Mouse (Mus musculus) C2C12 (cell line): ENCODE results near the gene Larp6. TPM values are rescaled to one million over a fixed set of nuclear protein-coding genes. Genes with fewer than 3 reads are reported as not detected.
A peak's percentile ranks its signal among the peaks of the same experiment; 100 is the strongest.

ENCODE experiments used
- H3K27me3 ChIP-seq: one replicate; pipeline ENCODE4 v1.6.1; 2011; ENCODE audit not compliant: control insufficient read depth, insufficient read depth, insufficient read length
- H3K36me3 ChIP-seq: one replicate; pipeline ENCODE4 v1.6.1; 2011; ENCODE audit not compliant: control insufficient read depth, insufficient read depth
- H3K4me3 ChIP-seq: one replicate; pipeline ENCODE4 v1.5.1; 2011; ENCODE audit warnings: mild to moderate bottlenecking, control low read depth; ENCODE audit not compliant: poor library complexity, insufficient read depth, severe bottlenecking
- H3K79me2 ChIP-seq: one replicate; pipeline ENCODE4 v1.6.1; 2011; ENCODE audit not compliant: control insufficient read depth, insufficient read depth
- H3K79me3 ChIP-seq: one replicate; pipeline ENCODE4 v1.6.1; 2011; ENCODE audit warnings: low read depth, control low read depth
- H3ac ChIP-seq: one replicate; pipeline ENCODE3; 2011; ENCODE audit warnings: low read depth; ENCODE audit not compliant: control insufficient read depth, insufficient read length
- CEBPB ChIP-seq: IDR thresholded peaks from one replicate; pipeline ENCODE4 v1.6.1; 2011; ENCODE audit warnings: low read depth, mild to moderate bottlenecking, control low read depth, moderate library complexity
- CTCF ChIP-seq: IDR thresholded peaks from one replicate; pipeline ENCODE4 v1.5.1; 2011; ENCODE audit not compliant: control insufficient read depth, insufficient read depth, insufficient read length
- FOSL1 ChIP-seq: IDR thresholded peaks from one replicate; pipeline ENCODE4 v1.8.0; 2011; ENCODE audit warnings: mild to moderate bottlenecking, low read length; ENCODE audit not compliant: poor library complexity, insufficient read depth, severe bottlenecking
- MAX ChIP-seq: IDR thresholded peaks from one replicate; pipeline ENCODE4 v1.6.1; 2011; ENCODE audit warnings: mild to moderate bottlenecking, control low read depth
- MYOD1 ChIP-seq: IDR thresholded peaks from one replicate; pipeline ENCODE4 v1.6.1; 2011; ENCODE audit warnings: low read depth; ENCODE audit not compliant: control insufficient read depth, insufficient read length
- MYOG ChIP-seq: IDR thresholded peaks from one replicate; pipeline ENCODE4 v1.6.1; 2011; ENCODE audit not compliant: control insufficient read depth, insufficient read length; ENCODE audit errors: extremely low read depth
- USF1 ChIP-seq: IDR thresholded peaks from one replicate; pipeline ENCODE4 v1.6.1; 2011; ENCODE audit warnings: low read depth, mild to moderate bottlenecking, control low read depth, moderate library complexity
- polyA plus RNA-seq: library from polyadenylated mRNA; unstranded; fragments of >200 nt; fragmentation: generic; extraction: Trizol; gene quantifications from one replicate; pipeline ENCODE4 v1.2.1, GENCODE M21; 2012; ENCODE audit warnings: missing spikeins

Larp6 gene
- polyA plus RNA-seq, 1 experiment, result 0.83 TPM

- Histone ChIP-seq H3K79me2 (no peaks in the 10 kb centered on the region), H3K79me3 (no peaks in the 10 kb centered on the region), H3K36me3 (no peaks in the 10 kb centered on the region), H3K27me3 (no peaks in the 10 kb centered on the region), H3K4me3 (no peak overlapping the region), H3ac (no peak overlapping the region)
- TF ChIP-seq CTCF (peak; percentile 52), MYOD1 (no peak)
Measured at GRCm38 (mm10) chr9:60756258-60756657, 43.5 kb downstream of the Larp6 start.

GRCm38 (mm10) chr9:60756866-60757740 lies 44.3 kb downstream of the Larp6 start:
- Histone ChIP-seq H3K4me3 (no peak overlapping the region), H3K36me3 (no peaks in the 10 kb centered on the region), H3K79me3 (no peaks in the 10 kb centered on the region), H3ac (no peak overlapping the region), H3K79me2 (no peaks in the 10 kb centered on the region), H3K27me3 (no peaks in the 10 kb centered on the region)
- TF ChIP-seq USF1, result no peak
- no peak for TF ChIP-seq MYOD1
- TF ChIP-seq MAX, result no peak
- no peak for TF ChIP-seq CTCF
- no peak for TF ChIP-seq FOSL1
- no peak for TF ChIP-seq MYOG
- TF ChIP-seq CEBPB, result no peak

GRCm38 (mm10) chr9:60757817-60758216 lies 45.0 kb downstream of the Larp6 start:
- H3ac ChIP-seq, result no peak overlapping the region
- H3K36me3 ChIP-seq, result no peaks in the 10 kb centered on the region
- no peaks in the 10 kb centered on the region for H3K79me2 ChIP-seq
- H3K27me3 ChIP-seq, result no peaks in the 10 kb centered on the region
- TF ChIP-seq FOSL1 (no peak), CEBPB (no peak), CTCF (no peak), MYOG (no peak), MYOD1 (no peak)
- H3K4me3 ChIP-seq, result no peak overlapping the region
- H3K79me3 ChIP-seq, result no peaks in the 10 kb centered on the region

GRCm38 (mm10) chr9:60759436-60760007 lies 46.7 kb downstream of the Larp6 start:
- no peaks in the 10 kb centered on the region for H3K36me3 ChIP-seq
- no peak for TF ChIP-seq MYOD1
- TF ChIP-seq CEBPB, result no peak
- TF ChIP-seq USF1, result no peak
- TF ChIP-seq MYOG, result no peak
- no peak for TF ChIP-seq CTCF
- no peak for TF ChIP-seq FOSL1
- H3K79me2 ChIP-seq, result no peaks in the 10 kb centered on the region
- no peak overlapping the region for H3ac ChIP-seq
- no peak overlapping the region for H3K4me3 ChIP-seq
- H3K79me3 ChIP-seq, result no peaks in the 10 kb centered on the region
- H3K27me3 ChIP-seq, result no peaks in the 10 kb centered on the region

- no peak for TF ChIP-seq MYOG
- TF ChIP-seq USF1, result no peak
- Histone ChIP-seq H3K4me3 (no peak overlapping the region), H3K27me3 (no peaks in the 10 kb centered on the region), H3K79me2 (no peaks in the 10 kb centered on the region), H3K36me3 (no peaks in the 10 kb centered on the region), H3ac (no peak overlapping the region), H3K79me3 (no peaks in the 10 kb centered on the region)
Measured at GRCm38 (mm10) chr9:60765181-60765580, 52.4 kb downstream of the Larp6 start.

- Histone ChIP-seq H3K36me3 (no peaks in the 10 kb centered on the region), H3K4me3 (no peak overlapping the region), H3K79me3 (no peaks in the 10 kb centered on the region), H3K79me2 (no peaks in the 10 kb centered on the region), H3ac (no peak overlapping the region), H3K27me3 (no peaks in the 10 kb centered on the region)
- TF ChIP-seq MYOG, result no peak
- TF ChIP-seq USF1, result no peak
- TF ChIP-seq MAX, result no peak
- no peak for TF ChIP-seq MYOD1
- TF ChIP-seq CTCF, result no peak
- no peak for TF ChIP-seq FOSL1
- TF ChIP-seq CEBPB, result no peak
Measured at GRCm38 (mm10) chr9:60768393-60768792, 55.6 kb downstream of the Larp6 start.
